Mouse (Mus musculus) stomach, postnatal 0 days (tissue): ENCODE data around the gene Alg11.

Experiments
- CTCF ChIP-seq: IDR thresholded peaks from 2 replicates; pipeline ENCODE4 v1.5.1; 2016; ENCODE audit warnings: antibody characterized with exemption, low read depth, mild to moderate bottlenecking, moderate library complexity
- EP300 ChIP-seq: optimal IDR thresholded peaks from 2 replicates; pipeline ENCODE3; 2016; ENCODE audit warnings: antibody characterized with exemption

DNA sequence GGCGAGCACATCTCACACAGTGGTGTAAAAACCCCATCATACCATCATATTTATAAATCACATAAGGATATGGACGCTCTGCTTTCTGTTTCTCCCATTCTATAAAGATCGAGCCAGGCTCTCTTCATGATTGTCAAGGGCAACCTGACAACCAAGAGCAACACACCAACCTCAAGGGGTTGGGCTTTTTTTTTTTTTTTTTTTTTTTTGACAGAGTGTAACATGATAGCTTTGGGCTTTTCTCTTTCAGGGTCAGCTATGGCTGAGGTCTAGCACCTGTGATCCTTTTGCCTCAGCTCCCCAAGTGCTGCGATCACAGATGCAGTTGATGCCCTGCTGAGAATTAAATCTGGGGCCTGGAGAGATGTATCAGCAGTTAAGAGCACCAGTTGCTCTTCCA is 46.5 kb downstream of the Alg11 start:
- TF ChIP-seq EP300 (no peak), CTCF (no peak)
